Mouse (Mus musculus) MEL (cell line): ENCODE results near the gene Msmp. TPM values are rescaled to one million over a fixed set of nuclear protein-coding genes. Genes with fewer than 3 reads are reported as not detected.

Experiments
- DNase-seq: peaks from one replicate; pipeline ENCODE4 v3.0.0; 2011; ENCODE audit warnings: low read depth, low spot score
- H3K27ac ChIP-seq: 2 replicates; pipeline ENCODE4 v1.5.1; 2012; ENCODE audit warnings: low read depth, mild to moderate bottlenecking, control low read depth, low read length, moderate library complexity; ENCODE audit not compliant: control insufficient read depth
- H3K27me3 ChIP-seq, 2 experiments: fragments of 150-350 bp in 1 of 2; sonication (generic) in 1 of 2; 2 replicates each; pipeline ENCODE4 v1.6.1; 2012; ENCODE audit warnings: low read length in 2 of 2, mild to moderate bottlenecking in 2 of 2, improper control_type of control experiment in 1 of 2, moderate library complexity in 1 of 2; ENCODE audit not compliant: insufficient read depth in 2 of 2, control insufficient read depth in 1 of 2
- H3K36me3 ChIP-seq, 2 experiments: 2 replicates each; pipeline ENCODE4 v1.6.1; 2012 to 2014; ENCODE audit warnings: low read length in 2 of 2, improper control_type of control experiment in 1 of 2, inconsistent platforms in 1 of 2, mild to moderate bottlenecking in 1 of 2; ENCODE audit not compliant: insufficient read depth in 2 of 2, control insufficient read depth in 1 of 2
- H3K4me1 ChIP-seq, 2 experiments: fragments of 150-350 bp in 1 of 2; sonication (generic) in 1 of 2; 2 replicates each; pipeline ENCODE4 v1.6.1; 2012; ENCODE audit warnings: low read length in 2 of 2, improper control_type of control experiment in 1 of 2, mild to moderate bottlenecking in 1 of 2; ENCODE audit not compliant: insufficient read depth in 2 of 2, control insufficient read depth in 1 of 2
- H3K4me3 ChIP-seq, 2 experiments: fragments of 150-350 bp in 1 of 2; sonication (generic) in 1 of 2; 2 replicates each; pipeline ENCODE4 v1.5.1; 2012; ENCODE audit warnings: low read depth in 2 of 2, low read length in 2 of 2, mild to moderate bottlenecking in 2 of 2, moderate library complexity in 2 of 2, control low read depth in 1 of 2, improper control_type of control experiment in 1 of 2; ENCODE audit not compliant: control insufficient read depth in 1 of 2, insufficient read depth in 1 of 2
- H3K79me2 ChIP-seq: 2 replicates; pipeline ENCODE4 v1.6.1; 2012; ENCODE audit warnings: mild to moderate bottlenecking, low read length, moderate library complexity; ENCODE audit not compliant: control insufficient read depth, poor library complexity, insufficient read depth
- H3K9ac ChIP-seq: 2 replicates; pipeline ENCODE4 v1.6.1; 2012; ENCODE audit warnings: low read depth, mild to moderate bottlenecking, control low read depth, low read length, moderate library complexity; ENCODE audit not compliant: control insufficient read depth, poor library complexity, severe bottlenecking
- H3K9me3 ChIP-seq: fragments of 150-350 bp; sonication (generic); replicated peaks from 2 replicates; pipeline ENCODE4 v1.6.1; 2012; ENCODE audit warnings: mild to moderate bottlenecking, low read length, improper control_type of control experiment, moderate library complexity; ENCODE audit not compliant: insufficient read depth
- BHLHE40 ChIP-seq: IDR thresholded peaks from 2 replicates; pipeline ENCODE4 v1.6.1; 2012; ENCODE audit warnings: low read depth, mild to moderate bottlenecking, inconsistent platforms, low read length, improper control_type of control experiment, borderline replicate concordance
- CHD1 ChIP-seq: IDR thresholded peaks from 2 replicates; pipeline ENCODE4 v1.6.1; 2012; ENCODE audit warnings: low read depth, mild to moderate bottlenecking, inconsistent platforms, low read length, improper control_type of control experiment
- CHD2 ChIP-seq: IDR thresholded peaks from 2 replicates; pipeline ENCODE4 v1.6.1; 2011; ENCODE audit warnings: low read length, improper control_type of control experiment
- CTCF ChIP-seq, 3 experiments: IDR thresholded peaks in 2 of 3; conservative IDR thresholded peaks in 1 of 3; 2 replicates each; pipeline ENCODE4 v1.5.1; 2011 to 2012; ENCODE audit warnings: low read length in 3 of 3, low read depth in 2 of 3, mild to moderate bottlenecking in 2 of 3, improper control_type of control experiment in 1 of 3, inconsistent platforms in 1 of 3, mixed read lengths in 1 of 3, moderate library complexity in 1 of 3; ENCODE audit not compliant: control insufficient read depth in 1 of 3, insufficient read depth in 1 of 3, poor library complexity in 1 of 3, severe bottlenecking in 1 of 3
- E2F4 ChIP-seq: IDR thresholded peaks from 2 replicates; pipeline ENCODE4 v1.6.1; 2011; ENCODE audit warnings: low read depth, low read length, improper control_type of control experiment, borderline replicate concordance
- ELF1 ChIP-seq: IDR thresholded peaks from 2 replicates; pipeline ENCODE4 v1.6.1; 2014; ENCODE audit warnings: low read depth, mild to moderate bottlenecking, inconsistent platforms, low read length, improper control_type of control experiment, moderate library complexity
- EP300 ChIP-seq, 2 experiments: IDR thresholded peaks; 2 replicates each; pipeline ENCODE4 v1.6.1; 2011; ENCODE audit warnings: improper control_type of control experiment in 2 of 2, low read length in 2 of 2, low read depth in 1 of 2, mild to moderate bottlenecking in 1 of 2
- ETS1 ChIP-seq: IDR thresholded peaks from 2 replicates; pipeline ENCODE4 v1.6.1; 2012; ENCODE audit warnings: low read depth, mild to moderate bottlenecking, inconsistent platforms, low read length, improper control_type of control experiment, moderate library complexity
- GABPA ChIP-seq: IDR thresholded peaks from 2 replicates; pipeline ENCODE4 v1.6.1; 2012; ENCODE audit warnings: low read depth, mild to moderate bottlenecking, inconsistent platforms, low read length, improper control_type of control experiment, moderate library complexity
- GATA1 ChIP-seq: IDR thresholded peaks from 2 replicates; pipeline ENCODE4 v1.6.1; 2011; ENCODE audit warnings: low read depth, low read length, improper control_type of control experiment
- HCFC1 ChIP-seq: IDR thresholded peaks from 2 replicates; pipeline ENCODE4 v1.6.1; 2012; ENCODE audit warnings: low read depth, mild to moderate bottlenecking, inconsistent platforms, low read length, improper control_type of control experiment, moderate library complexity
- JUND ChIP-seq: IDR thresholded peaks from 2 replicates; pipeline ENCODE4 v1.6.1; 2011; ENCODE audit warnings: low read depth, mild to moderate bottlenecking, improper control_type of control experiment, low read length
- KAT2A ChIP-seq: conservative IDR thresholded peaks from 2 replicates; pipeline ENCODE4 v1.6.1; 2012; ENCODE audit warnings: low read depth, low read length, improper control_type of control experiment, inconsistent platforms
- MAFK ChIP-seq: IDR thresholded peaks from 2 replicates; pipeline ENCODE4 v1.6.1; 2011; ENCODE audit warnings: low read depth, mild to moderate bottlenecking, low read length, improper control_type of control experiment, borderline replicate concordance
- MAX ChIP-seq: IDR thresholded peaks from 2 replicates; pipeline ENCODE4 v1.6.1; 2011; ENCODE audit warnings: low read length, improper control_type of control experiment
- MAZ ChIP-seq: IDR thresholded peaks from 2 replicates; pipeline ENCODE4 v1.6.1; 2012; ENCODE audit warnings: low read depth, mild to moderate bottlenecking, inconsistent platforms, low read length, improper control_type of control experiment
- MEF2A ChIP-seq: IDR thresholded peaks from 2 replicates; pipeline ENCODE4 v1.6.1; 2014; ENCODE audit warnings: low read depth, mild to moderate bottlenecking, inconsistent platforms, low read length, improper control_type of control experiment; ENCODE audit not compliant: poor library complexity, insufficient replicate concordance, severe bottlenecking; ENCODE audit errors: extremely low read depth
- MXI1 ChIP-seq: IDR thresholded peaks from 2 replicates; pipeline ENCODE4 v1.6.1; 2011; ENCODE audit warnings: mild to moderate bottlenecking, low read depth, low read length, improper control_type of control experiment
- MYB ChIP-seq: IDR thresholded peaks from 2 replicates; pipeline ENCODE4 v1.6.1; 2011; ENCODE audit warnings: mild to moderate bottlenecking, low read depth, low read length, improper control_type of control experiment
- MYC ChIP-seq: IDR thresholded peaks from 2 replicates; pipeline ENCODE4 v1.6.1; 2011; ENCODE audit warnings: low read depth, mild to moderate bottlenecking, low read length, improper control_type of control experiment, moderate library complexity
- NELFE ChIP-seq: IDR thresholded peaks from 2 replicates; pipeline ENCODE4 v1.6.1; 2011; ENCODE audit warnings: low read depth, low read length, improper control_type of control experiment
- NRF1 ChIP-seq: IDR thresholded peaks from 2 replicates; pipeline ENCODE4 v1.6.1; 2014; ENCODE audit warnings: low read depth, mild to moderate bottlenecking, inconsistent platforms, low read length, improper control_type of control experiment, moderate library complexity; ENCODE audit not compliant: poor library complexity, insufficient read depth, severe bottlenecking
- POLR2A ChIP-seq, 2 experiments: IDR thresholded peaks; 2 replicates each; pipeline ENCODE4 v1.6.1; 2011 to 2012; ENCODE audit warnings: low read length in 2 of 2, mild to moderate bottlenecking in 2 of 2, control low read depth in 1 of 2, improper control_type of control experiment in 1 of 2, low read depth in 1 of 2, moderate library complexity in 1 of 2; ENCODE audit not compliant: control insufficient read depth in 1 of 2, insufficient read depth in 1 of 2, poor library complexity in 1 of 2
- POLR2AphosphoS2 ChIP-seq: IDR thresholded peaks from 2 replicates; pipeline ENCODE4 v1.6.1; 2011; ENCODE audit warnings: low read length, improper control_type of control experiment
- POLR2AphosphoS5 ChIP-seq: IDR thresholded peaks from 2 replicates; pipeline ENCODE4 v1.6.1; 2012; ENCODE audit warnings: low read depth, borderline replicate concordance, mild to moderate bottlenecking, inconsistent platforms, low read length, moderate library complexity, mixed read lengths
- RAD21 ChIP-seq: IDR thresholded peaks from 2 replicates; pipeline ENCODE4 v1.6.1; 2011; ENCODE audit warnings: mild to moderate bottlenecking, low read depth, low read length, improper control_type of control experiment
- RCOR1 ChIP-seq: IDR thresholded peaks from 2 replicates; pipeline ENCODE4 v1.6.1; 2012; ENCODE audit warnings: low read depth, mild to moderate bottlenecking, inconsistent platforms, low read length, improper control_type of control experiment
- SIN3A ChIP-seq: IDR thresholded peaks from 2 replicates; pipeline ENCODE4 v1.6.1; 2012; ENCODE audit warnings: low read length, improper control_type of control experiment, inconsistent platforms
- SMC3 ChIP-seq: IDR thresholded peaks from 2 replicates; pipeline ENCODE4 v1.6.1; 2011; ENCODE audit warnings: low read depth, low read length, improper control_type of control experiment
- TAL1 ChIP-seq: IDR thresholded peaks from 2 replicates; pipeline ENCODE4 v1.6.1; 2012; ENCODE audit warnings: mild to moderate bottlenecking, inconsistent platforms, low read length, moderate library complexity, mixed read lengths
- TBP ChIP-seq: IDR thresholded peaks from 2 replicates; pipeline ENCODE4 v1.8.0; 2011; ENCODE audit warnings: low read depth, low read length, improper control_type of control experiment
- UBTF ChIP-seq: IDR thresholded peaks from 2 replicates; pipeline ENCODE4 v1.6.1; 2012; ENCODE audit warnings: low read depth, mild to moderate bottlenecking, inconsistent platforms, low read length, improper control_type of control experiment, moderate library complexity, borderline replicate concordance; ENCODE audit not compliant: insufficient read depth
- USF1 ChIP-seq: IDR thresholded peaks from 2 replicates; pipeline ENCODE4 v1.6.1; 2014; ENCODE audit warnings: low read depth, mild to moderate bottlenecking, inconsistent platforms, low read length, improper control_type of control experiment, moderate library complexity
- USF2 ChIP-seq, 2 experiments: IDR thresholded peaks; 2 replicates each; pipeline ENCODE4 v1.6.1; 2011 to 2012; ENCODE audit warnings: improper control_type of control experiment in 2 of 2, low read length in 2 of 2, borderline replicate concordance in 1 of 2, inconsistent platforms in 1 of 2, low read depth in 1 of 2, mild to moderate bottlenecking in 1 of 2; ENCODE audit not compliant: insufficient read depth in 1 of 2
- ZC3H11A ChIP-seq: IDR thresholded peaks from 2 replicates; pipeline ENCODE4 v1.6.1; 2012; ENCODE audit warnings: low read depth, mild to moderate bottlenecking, inconsistent platforms, low read length, improper control_type of control experiment
- ZKSCAN1 ChIP-seq: IDR thresholded peaks from 2 replicates; pipeline ENCODE4 v1.6.1; 2012; ENCODE audit warnings: low read depth, mild to moderate bottlenecking, inconsistent platforms, low read length, improper control_type of control experiment, moderate library complexity
- ZMIZ1 ChIP-seq: IDR thresholded peaks from 2 replicates; pipeline ENCODE4 v1.6.1; 2012; ENCODE audit warnings: low read depth, mild to moderate bottlenecking, inconsistent platforms, low read length, improper control_type of control experiment, moderate library complexity
- ZNF384 ChIP-seq: IDR thresholded peaks from 2 replicates; pipeline ENCODE4 v1.6.1; 2012; ENCODE audit warnings: low read depth, mild to moderate bottlenecking, inconsistent platforms, low read length, improper control_type of control experiment
- polyA plus RNA-seq, 2 experiments: library from polyadenylated mRNA; stranded (reverse) in 1 of 2; unstranded in 1 of 2; fragments of >175 nt in 1 of 2; fragments of >200 nt in 1 of 2; gene quantifications; 2 replicates each; pipeline versions ENCODE4 v1.2.1 to v1.2.4; 2012; ENCODE audit warnings: low replicate concordance in 2 of 2, low read depth in 1 of 2; ENCODE audit not compliant: insufficient read length in 2 of 2, insufficient read depth in 1 of 2, missing spikeins in 1 of 2
- total RNA-seq: library from RNA; depleted of rRNA; stranded (reverse); fragments of 300-350 nt; gene quantifications from 2 replicates; pipeline ENCODE4 v1.2.3, GENCODE M21; 2012

The Msmp gene
- total and polyA plus RNA-seq, 3 experiments: 0.73 to 2.5 TPM; not detected in 1

GRCm38 (mm10) chr4:43612534-43612933 is 28.2 kb upstream of the Msmp start:
- Histone ChIP-seq H3K9me3 (no peaks in the 10 kb centered on the region), H3K36me3 (peaks cover 0 to 15% of the 10 kb centered on the region in 2 experiments; a peak in 2 of 4 replicates), H3K79me2 (no peaks in the 10 kb centered on the region), H3K27ac (peak overlapping the region; percentile 93), H3K4me3 (peak overlapping the region; percentile 41 to 51), H3K27me3 (no peaks in the 10 kb centered on the region), H3K9ac (peak overlapping the region; percentile 71), H3K4me1 (peaks cover 3 to 5% of the 10 kb centered on the region in 2 experiments; a peak in 3 of 4 replicates)
- peak; percentile 92 for DNase-seq
- TF ChIP-seq MAZ (no peak), GATA1 (peak; percentile 87), BHLHE40 (no peak; the same call in 1 of the 2 replicates), NELFE (peak; percentile 9; the same call in 1 of the 2 replicates), HCFC1 (no peak), POLR2AphosphoS2 (no peak), ZKSCAN1 (no peak), MYC (peak; percentile 52; the same call in 1 of the 2 replicates), MEF2A (no peak), ZNF384 (peak; percentile 87), RAD21 (no peak), EP300 (IDR thresholded peaks at IDR 0.05; ENCODE audit: low read depth in 1 of 2, low read length in 2 of 2) (peak; percentile 78 to 88), POLR2A (IDR thresholded peaks at IDR 0.05; ENCODE audit: control insufficient read depth in 1 of 2, insufficient read depth in 1 of 2, low read depth in 1 of 2, low read length in 2 of 2, poor library complexity in 1 of 2) (no peak), USF1 (no peak), MYB (peak; percentile 23; the same call in 1 of the 2 replicates), GABPA (no peak), TBP (no peak; the same call in 1 of the 2 replicates), ELF1 (no peak), UBTF (no peak), ZMIZ1 (no peak), NRF1 (no peak), SIN3A (peak; percentile 82), POLR2AphosphoS5 (no peak), MAX (no peak; the same call in 1 of the 2 replicates), USF2 (IDR thresholded peaks at IDR 0.05; ENCODE audit: borderline replicate concordance in 1 of 2, insufficient read depth in 1 of 2, low read depth in 1 of 2, low read length in 2 of 2) (no peak), TAL1 (peak; percentile 81), KAT2A (no peak), MAFK (no peak), RCOR1 (0 out of 2 replicates have a peak, but pooled peaks have one; percentile 29), CHD1 (no peak; the same call in 1 of the 2 replicates), E2F4 (no peak), CTCF (IDR thresholded peaks at IDR 0.05 in 2 of 3, conservative IDR thresholded peaks at IDR 0.05 in 1 of 3; ENCODE audit: control insufficient read depth in 1 of 3, insufficient read depth in 1 of 3, low read depth in 2 of 3, low read length in 3 of 3, poor library complexity in 1 of 3, severe bottlenecking in 1 of 3) (no peak), JUND (no peak), MXI1 (peak; percentile 74), SMC3 (no peak), ETS1 (peak; percentile 79), CHD2 (no peak), ZC3H11A (no peak)
